Mouse (Mus musculus): ENCODE measurements around the gene Scml4. TPM values are rescaled to one million over a fixed set of nuclear protein-coding genes. Genes with fewer than 3 reads are reported as not detected.

Scml4 gene
- 1.4 and 1.6 TPM in 2 replicates for polyA plus RNA-seq (2014; fragmentation: Nextera tagmentation; extraction: Ambion mirVana)

DNA sequence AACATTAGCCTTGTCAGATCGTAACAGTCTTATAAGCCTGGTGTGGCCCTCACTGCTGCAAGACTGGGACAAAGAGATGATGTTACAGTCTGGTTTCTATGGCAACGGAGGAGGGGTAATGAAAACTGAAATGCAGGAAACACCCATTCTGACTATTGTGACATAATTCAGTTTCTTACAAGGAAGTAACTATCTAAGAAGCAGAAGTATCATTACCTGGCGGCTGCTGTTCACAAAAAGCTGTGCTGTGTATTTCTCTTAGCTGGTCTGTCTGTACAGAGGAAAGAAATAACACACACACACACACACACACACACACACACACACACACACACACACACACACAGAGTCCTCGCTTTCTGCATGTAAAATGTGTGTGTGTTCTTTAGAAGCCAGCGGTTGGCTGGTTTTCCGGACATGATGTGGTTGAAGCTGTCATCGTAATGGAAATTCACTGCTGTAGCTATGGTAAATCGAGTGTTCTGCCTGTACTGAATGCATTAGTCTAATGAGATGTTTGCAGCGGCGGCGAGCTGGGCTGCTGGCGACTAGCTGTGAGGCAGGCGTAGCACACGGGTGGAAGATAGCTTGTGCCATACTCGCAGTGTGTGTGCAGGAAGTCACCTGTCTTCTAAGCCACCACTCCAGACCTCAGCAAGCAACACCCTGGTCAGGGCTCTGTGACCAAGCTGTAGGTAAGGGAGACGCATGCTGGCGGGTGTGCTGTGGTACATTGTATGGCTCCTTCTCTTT lies at the start of gene Scml4:
Gene Scml4, plus strand, starts transcription at position 212 of the 753 bp plus-strand sequence.
- WGBS: 28% methylated on average over 17 of the region's 17 CpGs
- H3K4me3 ChIP-seq (ENCODE audit: low read depth, low read length): peak within 1 kb of the TSS; percentile 26

DNA sequence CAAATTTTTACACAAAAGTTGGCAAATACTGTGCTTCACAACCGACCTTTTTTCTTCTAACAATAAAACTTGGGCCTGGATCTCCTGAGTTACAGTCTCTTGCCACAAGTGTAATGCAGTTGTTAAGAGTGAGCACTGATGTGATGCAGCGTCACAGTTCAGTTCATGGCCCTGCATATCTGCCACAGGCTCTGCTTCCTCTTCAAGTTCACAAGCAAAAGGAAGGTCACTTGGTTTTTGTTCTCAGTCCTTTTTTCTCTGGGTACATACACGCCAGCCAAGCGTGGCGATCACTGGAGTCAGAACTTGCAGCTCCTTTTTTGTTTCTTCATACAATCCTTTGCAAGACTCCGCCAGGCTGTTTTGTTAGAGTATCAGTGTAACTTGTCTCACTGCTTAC lies 34.2 kb upstream of the Scml4 start:
- Histone ChIP-seq H3K4me2 (ENCODE audit: low read depth, low read length) (no peak overlapping the region), H3K9me3 (ENCODE audit: control insufficient read depth, low read length) (no peaks in the 10 kb centered on the region), H3K36me3 (ENCODE audit: control insufficient read depth, insufficient read depth, low read length) (peaks cover 79% of the 10 kb centered on the region), H3K9ac (ENCODE audit: low read depth, low read length) (no peak overlapping the region), H3K4me3 (ENCODE audit: low read depth, low read length) (no peak overlapping the region), H3K27me3 (replicated peaks; ENCODE audit: control insufficient read depth, insufficient read depth, low read length) (no peaks in the 10 kb centered on the region), H3K4me1 (ENCODE audit: control insufficient read depth, insufficient read depth, low read length) (no peaks in the 10 kb centered on the region), H3K27ac (replicated peaks; ENCODE audit: low read depth, low read length) (no peak overlapping the region)
- DNase-seq (ENCODE audit: low spot score) (no peak), ATAC-seq (ENCODE audit: low read depth) (no peak)
- 90% methylated on average over 6 of the region's 6 CpGs for WGBS

More for the DNA sequence above, at the start of gene Scml4:
- Histone ChIP-seq H3K9me3 (ENCODE audit: control insufficient read depth, low read length) (no peaks in the 10 kb centered on the region), H3K9ac (ENCODE audit: low read depth, low read length) (peak within 1 kb of the TSS; percentile 43; the same call in 1 of the 2 replicates), H3K27me3 (replicated peaks; ENCODE audit: control insufficient read depth, insufficient read depth, low read length) (no peaks in the 10 kb centered on the region), H3K4me1 (ENCODE audit: control insufficient read depth, insufficient read depth, low read length) (peaks cover 19% of the 10 kb centered on the region; the same call in 1 of the 2 replicates), H3K4me2 (ENCODE audit: low read depth, low read length) (peak within 1 kb of the TSS; percentile 52), H3K36me3 (ENCODE audit: control insufficient read depth, insufficient read depth, low read length) (no peaks in the 10 kb centered on the region), H3K27ac (replicated peaks; ENCODE audit: low read depth, low read length) (peak within 1 kb of the TSS; percentile 44)
- DNase-seq (ENCODE audit: low spot score) (peak; percentile 88), ATAC-seq (ENCODE audit: low read depth) (peak; percentile 58; the same call in 1 of the 2 replicates)

DNA sequence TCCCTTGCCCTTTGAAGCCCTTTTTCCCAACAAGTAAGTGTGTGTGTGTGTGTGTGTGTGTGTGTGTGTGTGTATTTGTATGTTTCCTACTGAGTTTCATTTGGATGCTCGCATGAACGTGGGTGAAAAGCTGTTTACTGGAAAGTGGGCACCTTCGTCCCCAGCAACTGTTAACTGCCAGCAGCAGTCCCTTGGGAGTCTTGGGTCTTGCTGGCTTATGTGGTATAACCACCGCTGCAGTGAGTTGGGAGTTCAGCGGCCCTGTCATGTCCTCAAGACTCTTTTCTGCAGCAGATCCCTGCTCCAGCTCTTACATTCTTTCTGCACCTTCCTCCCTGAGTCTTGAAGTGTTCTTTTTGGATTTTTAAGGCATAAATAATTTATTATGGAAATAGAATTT lies 33.0 kb upstream of the Scml4 start:
- Histone ChIP-seq H3K4me1 (ENCODE audit: control insufficient read depth, insufficient read depth, low read length) (no peaks in the 10 kb centered on the region), H3K9me3 (ENCODE audit: control insufficient read depth, low read length) (no peaks in the 10 kb centered on the region), H3K27ac (replicated peaks; ENCODE audit: low read depth, low read length) (no peak overlapping the region), H3K4me2 (ENCODE audit: low read depth, low read length) (no peak overlapping the region), H3K36me3 (ENCODE audit: control insufficient read depth, insufficient read depth, low read length) (peaks cover 78% of the 10 kb centered on the region), H3K4me3 (ENCODE audit: low read depth, low read length) (no peak overlapping the region), H3K9ac (ENCODE audit: low read depth, low read length) (no peak overlapping the region), H3K27me3 (replicated peaks; ENCODE audit: control insufficient read depth, insufficient read depth, low read length) (no peaks in the 10 kb centered on the region)
- 84% methylated on average over 5 of the region's 5 CpGs for WGBS
- no peak for DNase-seq (ENCODE audit: low spot score)
- ATAC-seq (ENCODE audit: low read depth): no peak

DNA sequence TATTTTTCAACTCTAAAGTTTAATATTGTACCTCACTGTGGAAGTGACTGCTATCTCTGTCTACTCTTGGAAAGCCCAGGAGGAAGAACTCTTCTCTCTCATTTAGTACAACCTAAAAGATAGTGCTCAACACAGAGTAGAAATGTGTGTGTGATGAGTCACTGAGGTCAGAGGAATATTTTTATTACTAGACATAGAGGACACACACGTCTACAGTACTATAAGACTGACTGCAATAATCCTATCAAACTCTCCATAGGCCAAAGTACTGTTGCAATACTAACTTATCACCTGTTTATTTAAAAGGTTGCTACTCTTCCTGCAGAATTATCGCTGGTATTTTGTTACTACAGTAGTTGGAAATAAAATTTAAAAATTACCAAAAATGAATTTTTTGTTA lies 30.2 kb upstream of the Scml4 start:
- Histone ChIP-seq H3K27me3 (replicated peaks; ENCODE audit: control insufficient read depth, insufficient read depth, low read length) (no peaks in the 10 kb centered on the region), H3K4me3 (ENCODE audit: low read depth, low read length) (no peak overlapping the region), H3K9me3 (ENCODE audit: control insufficient read depth, low read length) (no peaks in the 10 kb centered on the region), H3K27ac (replicated peaks; ENCODE audit: low read depth, low read length) (no peak overlapping the region), H3K36me3 (ENCODE audit: control insufficient read depth, insufficient read depth, low read length) (peaks cover 75% of the 10 kb centered on the region), H3K9ac (ENCODE audit: low read depth, low read length) (no peak overlapping the region), H3K4me1 (ENCODE audit: control insufficient read depth, insufficient read depth, low read length) (no peaks in the 10 kb centered on the region), H3K4me2 (ENCODE audit: low read depth, low read length) (no peak overlapping the region)
- ATAC-seq (ENCODE audit: low read depth) (no peak), DNase-seq (ENCODE audit: low spot score) (no peak)
- 85% methylated on average over 2 of the region's 2 CpGs for WGBS

DNA sequence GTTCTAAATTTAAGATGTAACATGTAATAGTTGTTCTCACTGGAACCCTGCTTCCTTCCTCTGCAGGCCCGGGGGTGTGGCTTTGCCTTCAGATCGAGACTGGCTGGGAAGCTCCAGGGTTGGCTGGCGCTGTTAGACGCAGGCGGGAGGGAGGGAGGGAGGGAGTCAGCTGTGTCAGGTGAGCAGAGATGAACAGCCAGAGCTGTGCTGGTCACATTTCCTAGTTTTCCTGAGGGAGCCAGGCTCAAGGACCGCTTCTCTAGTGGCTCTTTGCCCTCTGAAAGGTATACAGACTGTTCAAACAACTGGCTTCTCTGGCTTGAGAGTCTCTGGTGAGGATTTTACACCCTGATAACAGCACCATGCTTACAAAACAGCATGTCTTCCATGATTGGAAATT lies 29.8 kb upstream of the Scml4 start:
- no peak overlapping the region for H3K4me2 ChIP-seq (ENCODE audit: low read depth, low read length)
- no peak for DNase-seq (ENCODE audit: low spot score)
- peaks cover 75% of the 10 kb centered on the region for H3K36me3 ChIP-seq (ENCODE audit: control insufficient read depth, insufficient read depth, low read length)
- H3K9me3 ChIP-seq (ENCODE audit: control insufficient read depth, low read length): no peaks in the 10 kb centered on the region
- no peak overlapping the region for H3K9ac ChIP-seq (ENCODE audit: low read depth, low read length)
- H3K4me1 ChIP-seq (ENCODE audit: control insufficient read depth, insufficient read depth, low read length): no peaks in the 10 kb centered on the region
- no peak overlapping the region for H3K27ac ChIP-seq (replicated peaks; ENCODE audit: low read depth, low read length)
- H3K4me3 ChIP-seq (ENCODE audit: low read depth, low read length): no peak overlapping the region
- H3K27me3 ChIP-seq (replicated peaks; ENCODE audit: control insufficient read depth, insufficient read depth, low read length): no peaks in the 10 kb centered on the region
- WGBS: 63% methylated on average over 5 of the region's 6 CpGs
- no peak for ATAC-seq (ENCODE audit: low read depth)

DNA sequence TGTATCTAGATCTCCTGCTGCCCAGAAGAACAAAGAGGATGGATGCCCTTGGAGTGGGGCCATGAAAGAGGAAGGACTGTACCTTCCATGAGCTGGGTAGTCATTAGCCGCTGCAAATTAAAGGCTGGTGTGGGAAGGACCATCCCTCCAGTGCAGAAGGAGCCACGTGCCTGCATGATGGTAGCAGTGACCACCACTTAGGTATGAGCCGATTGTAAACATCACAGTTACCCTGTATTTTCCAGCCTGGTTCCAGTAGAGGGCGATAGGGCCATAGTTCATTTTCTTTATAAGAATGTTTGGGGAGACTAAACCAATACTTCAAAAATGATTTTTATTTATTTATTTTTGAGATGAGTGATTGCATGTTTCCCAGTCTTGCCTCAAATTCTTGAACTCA lies 27.5 kb upstream of the Scml4 start:
- ATAC-seq (ENCODE audit: low read depth) (peak; percentile 34; the same call in 1 of the 2 replicates), DNase-seq (ENCODE audit: low spot score) (no peak)
- Histone ChIP-seq H3K4me3 (ENCODE audit: low read depth, low read length) (no peak overlapping the region), H3K36me3 (ENCODE audit: control insufficient read depth, insufficient read depth, low read length) (peaks cover 73% of the 10 kb centered on the region), H3K27me3 (replicated peaks; ENCODE audit: control insufficient read depth, insufficient read depth, low read length) (no peaks in the 10 kb centered on the region), H3K4me1 (ENCODE audit: control insufficient read depth, insufficient read depth, low read length) (no peaks in the 10 kb centered on the region), H3K9me3 (ENCODE audit: control insufficient read depth, low read length) (no peaks in the 10 kb centered on the region), H3K4me2 (ENCODE audit: low read depth, low read length) (no peak overlapping the region), H3K9ac (ENCODE audit: low read depth, low read length) (no peak overlapping the region), H3K27ac (replicated peaks; ENCODE audit: low read depth, low read length) (no peak overlapping the region)
- 59% methylated on average over 4 of the region's 4 CpGs for WGBS

DNA sequence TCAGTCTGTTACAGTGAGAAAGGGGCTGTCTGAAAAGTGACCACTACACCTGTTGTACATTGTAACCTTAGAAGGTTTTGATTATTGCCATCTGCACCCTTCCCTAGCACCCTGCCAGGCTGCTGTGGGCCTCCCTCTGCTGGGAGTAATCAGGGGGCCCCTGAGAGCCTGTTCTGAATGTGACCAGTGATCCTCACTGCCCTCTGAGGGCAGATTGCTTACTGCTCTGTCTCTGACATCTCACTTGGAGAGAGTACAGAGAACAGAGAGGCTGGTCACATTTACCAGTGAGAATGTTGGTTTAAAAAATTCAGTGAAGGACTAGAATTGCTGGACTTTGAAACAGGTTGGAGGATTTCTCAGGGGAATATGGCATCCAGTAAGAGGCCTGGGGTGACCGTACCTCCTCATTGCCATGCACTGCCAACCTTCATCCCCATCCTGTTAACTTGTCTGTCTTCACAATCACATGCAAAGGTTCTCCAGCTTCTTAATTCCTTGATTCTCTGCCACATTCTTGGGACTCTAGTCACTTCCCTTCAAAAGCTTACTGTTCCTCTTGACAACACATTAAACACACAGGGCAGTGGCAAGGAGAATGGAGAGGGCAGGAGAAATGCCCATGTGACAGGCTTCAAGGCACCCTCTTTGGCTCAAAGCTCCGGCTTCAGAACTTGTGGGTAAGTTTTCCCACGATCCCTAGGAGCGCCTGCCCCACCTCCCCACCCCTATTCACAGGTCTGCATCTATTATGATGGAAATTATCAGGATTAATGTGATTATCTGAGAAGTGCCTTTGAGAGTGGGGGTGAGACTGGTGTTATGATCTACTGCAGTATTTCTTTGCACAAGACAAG lies 26.1 kb upstream of the Scml4 start:
- no peaks in the 10 kb centered on the region for H3K4me1 ChIP-seq (ENCODE audit: control insufficient read depth, insufficient read depth, low read length)
- H3K9ac ChIP-seq (ENCODE audit: low read depth, low read length): no peak overlapping the region
- H3K36me3 ChIP-seq (ENCODE audit: control insufficient read depth, insufficient read depth, low read length): peaks cover 59% of the 10 kb centered on the region
- ATAC-seq (ENCODE audit: low read depth): no peak
- no peak overlapping the region for H3K4me2 ChIP-seq (ENCODE audit: low read depth, low read length)
- no peaks in the 10 kb centered on the region for H3K27me3 ChIP-seq (replicated peaks; ENCODE audit: control insufficient read depth, insufficient read depth, low read length)
- no peak overlapping the region for H3K27ac ChIP-seq (replicated peaks; ENCODE audit: low read depth, low read length)
- WGBS: 87% methylated on average over 4 of the region's 4 CpGs
- DNase-seq (ENCODE audit: low spot score): no peak
- H3K9me3 ChIP-seq (ENCODE audit: control insufficient read depth, low read length): peaks cover 8% of the 10 kb centered on the region; the same call in 1 of the 2 replicates
- H3K4me3 ChIP-seq (ENCODE audit: low read depth, low read length): no peak overlapping the region

DNA sequence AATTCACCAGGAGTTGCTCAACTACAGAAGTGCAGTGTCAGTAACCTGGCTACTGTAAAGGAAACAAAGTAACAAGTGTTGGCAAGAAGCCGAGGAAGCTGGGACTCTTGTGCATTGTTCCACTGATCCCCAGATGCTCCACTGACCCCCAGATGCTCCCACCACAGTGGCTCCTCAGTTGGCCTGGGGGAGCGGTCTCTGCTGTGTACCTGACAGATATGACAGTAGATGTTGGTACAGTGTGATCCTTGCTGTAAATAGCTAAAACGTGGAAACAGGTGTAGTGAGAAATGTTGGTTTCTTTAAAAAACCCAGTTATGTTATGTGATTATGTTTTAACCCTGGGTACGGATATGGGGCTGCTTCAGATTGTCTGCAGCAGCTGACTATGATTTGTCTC lies 22.1 kb upstream of the Scml4 start:
- ATAC-seq (ENCODE audit: low read depth) (no peak), DNase-seq (ENCODE audit: low spot score) (no peak)
- Histone ChIP-seq H3K4me2 (ENCODE audit: low read depth, low read length) (no peak overlapping the region), H3K27me3 (replicated peaks; ENCODE audit: control insufficient read depth, insufficient read depth, low read length) (no peaks in the 10 kb centered on the region), H3K9ac (ENCODE audit: low read depth, low read length) (no peak overlapping the region), H3K4me3 (ENCODE audit: low read depth, low read length) (no peak overlapping the region), H3K27ac (replicated peaks; ENCODE audit: low read depth, low read length) (no peak overlapping the region), H3K4me1 (ENCODE audit: control insufficient read depth, insufficient read depth, low read length) (no peaks in the 10 kb centered on the region), H3K36me3 (ENCODE audit: control insufficient read depth, insufficient read depth, low read length) (peaks cover 34% of the 10 kb centered on the region), H3K9me3 (ENCODE audit: control insufficient read depth, low read length) (peaks cover 11% of the 10 kb centered on the region; the same call in 1 of the 2 replicates)
- WGBS: 74% methylated on average over 4 of the region's 4 CpGs

Data from embryonic facial prominence, embryonic 14.5 days (tissue).